Mouse (Mus musculus) urinary bladder, postnatal 14 days (tissue): Measurements from ENCODE around the gene Nrd1.

Experiments
- DNase-seq: peaks from one replicate; pipeline ENCODE4 v3.0.0; 2021; ENCODE audit warnings: low spot score

Nrd1 gene

DNA sequence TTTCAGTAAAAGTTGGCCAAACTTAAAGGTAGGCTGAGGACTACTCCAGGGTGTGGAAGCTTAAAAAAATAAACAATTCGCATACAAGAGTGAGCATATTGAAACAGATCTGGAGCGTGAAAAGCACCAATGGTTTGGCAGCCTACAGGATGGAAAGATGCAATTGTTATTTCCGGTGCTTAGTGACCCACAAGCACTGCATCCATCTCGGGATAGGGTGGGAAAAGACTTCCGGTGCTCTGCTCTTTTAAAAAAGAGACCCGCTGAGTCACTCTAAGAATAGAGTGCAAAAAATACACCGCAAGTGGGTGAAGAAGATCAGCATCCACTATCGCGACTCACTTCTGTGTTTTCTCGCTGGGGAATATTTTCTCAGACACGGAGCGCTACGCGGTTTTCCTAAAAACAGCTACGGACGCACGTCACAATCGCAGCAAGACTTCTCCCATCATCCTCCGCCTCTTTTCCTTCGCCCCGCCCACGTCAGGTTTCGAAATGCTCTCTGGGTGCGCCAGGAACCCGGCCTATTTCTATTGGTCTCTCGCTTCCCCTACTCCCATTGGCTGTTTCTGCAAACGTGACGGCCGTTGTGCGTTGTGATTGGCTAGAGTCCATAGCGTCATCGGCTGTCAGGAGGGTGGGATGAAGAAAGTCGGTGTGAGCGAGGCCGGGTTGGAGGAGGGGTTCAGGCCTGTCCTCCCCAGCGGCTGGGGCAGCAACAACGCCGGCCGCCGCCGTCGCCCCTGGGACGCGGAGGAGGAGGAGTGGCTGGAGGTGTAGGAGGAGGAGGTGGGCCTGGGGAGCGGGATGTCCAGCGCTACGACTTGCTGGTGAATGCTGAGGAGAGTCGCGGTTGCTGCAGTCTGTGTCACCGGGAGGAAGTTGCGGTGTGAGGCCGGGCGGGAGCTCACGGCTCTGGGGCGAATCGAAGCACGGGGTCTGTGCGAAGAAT, at the start of gene Nrd1:
Nrd1 (plus strand) TSS at position 657 of the 952 bp plus-strand sequence.
- peak; percentile 99 for DNase-seq

DNA sequence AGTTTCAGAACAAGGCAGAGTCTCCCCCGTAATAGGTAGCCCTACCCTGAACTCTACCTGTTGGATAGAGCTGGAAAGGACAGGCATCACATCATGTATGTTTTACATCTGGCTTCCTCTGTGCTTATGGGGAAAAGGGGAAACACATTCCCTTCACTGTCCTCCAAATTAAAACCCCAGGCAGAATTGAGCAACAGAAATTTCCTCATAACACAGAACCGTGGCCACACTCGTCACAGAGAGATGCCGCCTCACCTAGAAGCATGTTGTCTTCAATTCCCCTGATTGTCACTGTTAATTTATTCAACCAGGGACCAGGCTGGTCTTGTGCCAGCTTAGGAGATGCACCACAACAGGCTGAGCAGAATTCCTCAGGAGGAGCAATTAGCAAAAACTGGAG, 48.8 kb upstream of the Nrd1 start:
- no peak for DNase-seq

DNA sequence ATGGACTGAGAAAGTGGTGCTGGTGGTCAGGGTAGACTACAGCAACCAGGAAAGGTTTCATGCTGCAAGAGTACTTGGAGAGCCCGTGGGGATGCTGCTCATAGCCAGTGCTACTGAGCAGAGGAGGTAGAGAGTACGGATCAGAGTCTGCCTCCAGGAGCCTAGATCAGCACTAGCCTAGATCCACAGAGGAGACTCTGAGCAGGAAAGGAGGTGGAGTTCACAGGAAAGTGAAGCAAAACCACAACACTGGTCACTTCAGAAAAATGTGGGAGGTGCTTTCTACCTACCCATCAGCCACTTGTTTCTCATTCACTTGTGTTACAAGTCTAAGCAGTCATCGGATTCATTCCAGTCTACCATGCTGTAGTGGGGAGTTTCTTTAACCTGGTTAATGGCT, 40.8 kb upstream of the Nrd1 start:
- no peak for DNase-seq

DNA sequence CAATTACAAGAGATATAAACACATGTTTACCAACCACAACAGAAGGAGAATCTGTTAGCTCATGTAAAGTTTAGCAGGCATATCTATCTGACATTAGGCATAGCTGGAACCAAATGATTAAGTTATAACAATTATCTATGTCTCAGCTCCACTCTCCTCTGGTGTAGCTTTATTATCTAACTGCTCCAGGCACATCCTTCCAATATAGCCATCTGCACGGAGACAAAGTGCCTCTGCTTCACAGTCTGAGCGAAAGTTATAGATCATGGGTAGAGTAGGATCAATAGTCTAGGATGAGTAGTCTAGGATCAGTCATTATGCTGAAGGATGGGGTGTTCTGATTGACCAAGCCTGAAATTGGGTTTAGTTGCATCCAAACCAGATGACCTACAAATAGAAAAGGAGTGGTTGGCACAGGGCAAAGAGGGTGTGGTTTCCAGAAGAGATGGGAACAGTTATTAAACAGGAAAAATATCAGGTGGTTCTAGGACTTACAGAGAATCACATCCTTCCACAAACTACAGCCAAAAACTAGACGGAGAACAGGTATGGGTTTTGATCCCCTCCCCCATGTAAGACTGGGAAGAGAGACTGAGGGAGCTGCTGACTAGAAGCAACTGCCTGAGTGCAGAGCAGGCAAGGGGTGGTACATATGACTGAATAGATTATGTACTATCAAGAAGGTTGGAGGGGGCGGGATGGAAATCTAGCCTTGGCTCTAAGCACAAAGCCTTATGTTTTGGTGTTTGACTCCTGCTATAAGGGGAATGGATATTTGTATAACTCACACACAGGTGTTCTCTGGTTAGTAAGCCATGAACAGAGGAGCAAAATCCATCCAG, 39.6 kb upstream of the Nrd1 start:
- no peak for DNase-seq

DNA sequence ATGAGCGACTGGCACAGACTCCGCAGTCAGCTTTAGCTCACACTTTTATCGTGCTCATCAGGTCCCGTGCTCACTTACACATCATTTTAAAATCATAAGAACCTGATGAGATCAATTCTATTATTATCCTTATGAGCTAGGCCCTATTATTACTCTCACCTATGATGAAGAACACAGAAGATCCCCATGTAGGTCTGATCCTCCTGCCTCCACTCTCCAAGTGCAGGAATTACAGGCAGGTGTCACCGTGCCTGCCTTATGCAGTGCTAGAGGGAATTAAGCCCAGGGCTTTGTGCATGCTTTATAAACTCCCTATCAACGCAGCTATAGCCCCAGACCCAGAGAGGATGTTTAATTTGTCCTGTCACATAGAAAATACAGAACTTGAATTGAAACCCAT, 37.4 kb upstream of the Nrd1 start:
- DNase-seq = no peak

DNA sequence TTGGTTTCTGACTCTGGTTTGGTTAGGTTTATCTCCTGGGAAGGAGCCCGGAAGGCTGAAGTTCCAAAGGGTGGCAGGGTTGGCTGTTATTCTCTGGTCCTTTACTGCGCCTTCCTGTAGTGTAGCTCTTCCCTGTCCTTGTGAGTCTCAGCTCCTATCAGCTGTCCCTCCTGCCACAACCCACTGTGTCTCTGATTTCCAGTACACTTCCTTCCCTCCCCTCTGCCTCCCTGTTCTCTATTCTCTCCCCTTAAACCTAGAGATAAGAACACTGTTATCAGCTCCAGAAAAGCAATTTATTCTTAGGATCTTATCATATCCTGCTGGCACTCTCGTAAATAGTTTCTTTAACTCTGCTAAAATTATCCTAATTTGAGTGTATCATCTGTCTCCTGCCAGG, 30.9 kb upstream of the Nrd1 start:
- no peak for DNase-seq

DNA sequence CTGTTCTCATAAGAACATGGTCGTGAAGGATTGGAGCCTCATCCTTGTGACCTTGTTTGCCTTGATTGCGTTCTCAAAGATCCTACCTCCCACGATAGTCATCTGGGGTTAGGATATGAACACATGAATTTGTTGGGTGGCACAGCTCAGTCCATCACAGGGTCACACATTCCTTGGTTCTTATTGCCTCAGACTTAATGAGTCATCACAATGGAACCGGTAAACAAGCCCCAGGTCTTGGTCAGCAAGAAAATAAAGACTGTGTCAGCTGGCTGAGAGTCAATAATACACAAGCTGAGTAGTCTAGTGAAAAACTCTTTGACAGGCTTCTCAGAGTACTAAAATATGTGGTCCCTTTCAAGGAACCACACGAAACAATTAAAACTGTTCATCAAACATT, 29.4 kb upstream of the Nrd1 start:
- no peak for DNase-seq

DNA sequence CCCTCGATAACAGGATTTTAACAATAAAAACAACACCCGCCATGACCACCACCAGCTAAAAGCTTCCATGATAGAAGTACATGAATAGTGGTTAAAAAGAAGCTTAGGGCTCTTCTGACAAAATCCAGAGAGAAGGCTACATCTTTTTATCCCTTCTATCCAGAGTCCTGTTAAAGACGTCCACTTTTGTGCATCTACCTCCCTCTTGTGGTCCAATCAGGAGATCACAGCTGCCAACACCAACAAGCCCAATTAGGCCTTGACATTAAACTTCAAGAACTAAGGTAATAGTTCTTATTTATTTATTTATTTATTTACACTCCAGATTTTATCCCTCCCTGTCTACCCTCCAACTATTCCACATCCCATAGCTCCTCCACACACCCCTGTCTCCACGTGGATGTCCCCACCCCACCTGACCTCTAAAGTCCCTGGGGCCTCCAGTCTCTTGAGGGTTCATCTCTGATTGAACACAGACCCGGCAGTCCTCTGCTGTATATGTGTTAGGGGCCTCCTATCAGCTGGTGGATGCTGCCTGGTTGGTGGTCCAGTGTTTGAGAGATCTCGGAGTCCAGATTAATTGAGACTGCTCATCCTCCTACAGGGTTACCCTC, 23.9 kb upstream of the Nrd1 start:
- DNase-seq = peak; percentile 48

DNA sequence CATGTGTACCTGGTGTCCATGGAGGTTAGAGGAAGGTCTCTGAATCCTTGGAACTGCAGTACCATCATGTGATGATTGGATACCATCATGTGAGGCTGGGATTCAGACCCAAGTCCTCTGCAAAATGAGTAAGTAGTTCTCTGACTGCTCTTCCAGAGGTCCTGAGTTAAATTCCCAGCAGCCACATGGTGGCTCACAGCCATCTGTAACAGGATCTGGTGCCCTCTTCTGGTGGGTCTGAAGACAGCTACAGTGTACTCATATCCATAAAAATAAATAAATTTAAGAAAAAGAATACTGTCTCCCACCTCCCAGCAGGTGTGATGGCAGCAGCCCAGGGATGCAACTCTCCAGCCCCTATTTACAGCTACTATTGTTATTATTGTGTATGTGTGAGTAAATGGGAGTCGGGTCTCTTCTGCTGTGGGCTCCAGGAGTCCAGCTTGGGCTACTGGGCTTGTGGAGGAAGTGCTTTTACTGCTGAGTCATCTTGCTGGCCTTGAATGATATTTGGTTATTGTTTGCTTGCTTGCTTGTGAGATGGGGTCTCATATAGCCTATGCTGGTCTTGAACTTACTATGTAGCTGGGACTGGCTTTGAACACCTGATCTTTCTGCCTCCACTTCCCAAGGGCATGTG, 13.5 kb upstream of the Nrd1 start:
- no peak for DNase-seq

DNA sequence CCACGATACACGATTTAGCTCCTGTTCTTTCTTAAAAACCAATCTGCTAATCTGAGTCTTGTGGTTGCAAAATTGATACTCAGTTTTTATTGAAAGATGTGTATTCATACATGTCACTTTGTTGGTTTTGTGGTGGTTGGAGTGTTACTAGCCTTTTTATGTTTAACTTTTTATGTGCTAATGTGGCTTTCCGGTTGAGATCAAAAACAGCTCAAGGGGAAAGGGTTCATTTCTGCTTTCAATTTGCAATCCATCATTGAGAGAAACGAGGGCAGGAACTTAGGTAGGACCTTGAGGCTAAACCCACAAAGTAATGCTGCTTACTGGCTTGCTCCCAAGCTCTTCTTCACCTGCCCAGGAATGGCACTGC, 13.0 kb upstream of the Nrd1 start:
- DNase-seq = no peak

DNA sequence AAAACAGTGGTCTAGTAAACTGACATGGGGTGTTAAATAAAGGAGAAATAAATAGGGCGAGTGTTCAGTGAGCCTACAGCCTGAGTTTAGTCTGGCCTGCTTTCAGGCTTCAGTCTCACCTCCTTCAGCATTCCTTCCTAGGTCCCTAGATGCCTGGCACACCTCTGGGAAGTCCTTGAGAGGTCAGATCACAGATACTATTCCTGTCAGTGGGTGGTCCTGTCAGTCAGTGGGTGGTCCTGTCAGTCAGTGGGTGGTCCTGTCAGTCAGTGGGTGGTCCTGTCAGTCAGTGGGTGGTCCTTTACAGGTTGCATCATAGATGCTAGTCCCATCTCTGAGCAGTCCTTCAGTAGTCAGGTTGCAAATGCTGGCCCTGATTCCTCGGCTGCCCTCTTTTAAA, 11.0 kb upstream of the Nrd1 start:
- no peak for DNase-seq

DNA sequence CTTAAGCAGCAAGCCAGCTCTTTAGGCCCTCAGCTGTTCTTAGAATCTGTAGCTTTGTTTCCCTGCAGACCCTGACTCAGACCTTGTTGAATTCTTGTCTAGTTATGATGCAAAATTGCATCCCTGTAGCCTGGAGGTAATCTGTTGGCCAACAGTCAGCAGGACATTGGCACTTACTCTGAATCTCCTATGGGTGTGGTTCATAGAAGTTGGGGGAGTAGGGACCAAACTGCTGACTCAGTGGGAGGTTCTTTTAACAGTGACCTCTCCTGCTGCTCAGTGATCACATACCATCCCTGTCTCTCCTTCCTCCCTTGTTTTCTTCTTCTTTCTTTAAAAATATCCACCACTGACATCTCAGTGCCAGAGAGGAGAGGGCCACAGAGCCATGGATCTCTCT, 10.4 kb upstream of the Nrd1 start:
- DNase-seq = no peak

DNA sequence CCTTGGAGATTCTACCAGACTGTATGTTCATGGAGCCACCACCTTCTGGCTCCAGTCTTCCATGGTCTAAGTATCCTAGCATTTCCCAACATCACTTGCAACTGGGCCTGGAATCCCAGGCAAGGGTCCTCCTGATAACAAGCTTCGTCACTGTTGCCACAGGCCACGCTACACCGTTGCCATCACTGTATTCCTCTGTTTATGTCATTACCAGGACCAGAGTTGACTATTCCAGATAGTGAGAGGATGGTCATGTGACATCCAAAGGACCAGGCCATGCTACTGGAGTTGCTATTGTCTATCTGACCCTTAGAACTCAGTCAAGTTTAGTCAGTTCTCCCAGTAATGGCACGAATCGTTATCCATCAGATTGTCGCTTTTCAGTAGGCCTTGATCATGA, 9.9 kb upstream of the Nrd1 start:
- DNase-seq = no peak

DNA sequence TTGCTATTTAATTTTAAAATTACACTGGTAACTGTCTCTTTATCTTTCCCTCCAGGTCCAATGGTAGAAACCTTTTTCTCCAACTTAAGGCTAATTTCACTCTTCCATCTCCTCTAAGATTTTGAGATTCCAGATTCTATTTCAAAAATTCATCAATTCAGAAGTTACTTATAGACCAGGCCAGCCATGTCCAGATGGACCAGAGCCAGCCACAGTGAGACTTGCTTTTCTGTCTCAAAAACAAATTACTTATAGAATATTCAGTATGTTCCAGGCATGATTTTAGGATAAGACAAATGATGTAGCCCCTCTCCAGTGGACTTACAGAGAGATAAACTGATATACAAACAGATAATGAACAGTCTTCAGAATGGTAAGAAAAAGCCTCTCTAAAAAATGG, 8.6 kb upstream of the Nrd1 start:
- no peak for DNase-seq

DNA sequence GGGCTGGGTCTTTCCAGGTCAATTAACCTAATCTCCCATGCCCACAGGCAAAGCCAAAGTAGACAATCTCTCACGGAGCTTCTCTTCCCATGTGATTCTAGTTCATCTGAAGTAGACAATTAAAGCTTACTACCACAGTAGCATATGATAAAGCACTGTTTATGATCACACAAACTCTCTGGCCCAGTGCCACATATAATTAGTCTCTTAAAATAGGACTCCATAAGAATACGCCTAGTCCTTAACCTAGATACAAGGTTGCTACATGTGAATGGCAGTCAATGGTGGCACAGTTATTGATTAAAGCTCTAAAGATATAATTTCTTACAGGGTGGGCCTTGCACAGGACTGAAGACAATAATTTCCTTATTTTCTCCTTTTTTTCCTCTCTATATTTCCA, 7.5 kb upstream of the Nrd1 start:
- no peak for DNase-seq

DNA sequence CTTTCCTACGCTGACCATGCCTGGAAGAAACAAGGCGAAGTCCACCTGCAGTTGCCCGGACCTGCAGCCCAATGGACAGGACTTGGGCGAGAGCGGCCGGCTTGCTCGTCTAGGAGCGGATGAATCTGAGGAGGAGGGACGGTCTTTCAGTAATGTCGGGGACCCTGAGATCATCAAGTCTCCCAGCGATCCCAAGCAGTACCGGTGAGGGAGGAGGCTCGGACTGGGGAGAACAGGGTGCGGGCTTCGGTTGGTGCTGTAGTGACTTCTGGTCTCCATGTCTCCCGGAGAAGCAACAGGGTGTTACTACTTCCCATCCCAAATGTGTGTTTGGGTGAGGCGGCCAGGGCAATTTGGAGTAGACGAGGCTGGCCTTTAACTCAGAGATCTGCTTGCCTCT, 506 bp downstream of the Nrd1 start:
- DNase-seq = no peak

DNA sequence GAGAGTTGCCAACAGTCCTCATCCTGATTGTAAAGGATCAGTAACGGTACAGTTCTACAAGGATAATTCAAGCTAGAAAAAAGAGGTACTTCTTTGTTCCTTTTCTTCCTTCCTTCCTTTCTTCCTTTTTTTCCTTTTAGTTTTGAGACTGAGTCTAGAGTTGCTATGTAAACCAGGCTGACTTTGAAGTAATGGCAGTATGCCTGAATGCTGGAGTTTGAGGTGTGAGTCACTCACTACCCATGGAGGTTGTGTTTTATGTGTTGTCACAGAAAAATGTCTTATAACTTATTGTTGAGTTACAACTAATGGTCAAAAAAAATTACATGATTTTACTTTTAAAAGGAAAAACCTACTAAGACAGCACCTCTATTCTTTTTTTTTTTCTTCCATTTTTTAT, 7.6 kb downstream of the Nrd1 start:
- DNase-seq = no peak

DNA sequence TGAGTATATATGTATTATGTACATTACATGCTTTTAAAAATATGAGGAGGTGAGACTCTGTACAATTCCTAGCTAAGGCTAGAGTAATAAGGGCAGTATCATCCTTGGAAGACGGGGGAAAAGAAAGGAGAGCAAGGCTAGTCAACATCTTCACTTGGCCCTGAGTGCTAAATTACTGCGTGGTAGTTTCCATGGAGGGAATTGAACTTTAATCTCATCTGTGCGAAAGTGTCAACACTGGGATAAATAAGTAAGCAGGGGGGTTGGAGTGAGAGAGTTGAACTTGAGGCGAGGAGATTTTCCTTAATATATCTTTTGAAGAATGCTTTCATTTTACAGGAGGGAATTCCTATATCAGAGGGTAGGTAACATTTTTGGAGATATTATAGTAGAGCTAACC, 13.6 kb downstream of the Nrd1 start:
- DNase-seq = no peak

DNA sequence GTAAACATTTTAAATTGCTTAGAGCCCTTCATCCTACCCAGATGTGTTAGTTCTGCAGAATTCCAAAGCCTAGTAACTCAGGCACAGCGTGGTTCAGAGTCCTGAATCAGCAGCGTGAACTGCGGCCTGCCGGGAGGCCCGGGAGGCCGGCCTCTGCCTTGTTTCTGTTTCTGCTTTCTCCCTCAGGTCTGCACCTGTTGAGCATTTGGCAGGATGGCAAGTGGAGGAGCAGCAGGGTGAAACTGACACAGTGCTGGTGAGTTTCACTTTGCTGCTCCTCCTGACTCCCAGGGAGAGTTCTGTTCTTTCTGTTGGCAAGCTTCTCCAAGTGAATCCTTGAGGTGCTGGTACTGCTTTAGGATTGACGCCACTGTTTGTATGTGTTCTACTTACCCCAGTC, 17.0 kb downstream of the Nrd1 start:
- DNase-seq = peak; percentile 23

DNA sequence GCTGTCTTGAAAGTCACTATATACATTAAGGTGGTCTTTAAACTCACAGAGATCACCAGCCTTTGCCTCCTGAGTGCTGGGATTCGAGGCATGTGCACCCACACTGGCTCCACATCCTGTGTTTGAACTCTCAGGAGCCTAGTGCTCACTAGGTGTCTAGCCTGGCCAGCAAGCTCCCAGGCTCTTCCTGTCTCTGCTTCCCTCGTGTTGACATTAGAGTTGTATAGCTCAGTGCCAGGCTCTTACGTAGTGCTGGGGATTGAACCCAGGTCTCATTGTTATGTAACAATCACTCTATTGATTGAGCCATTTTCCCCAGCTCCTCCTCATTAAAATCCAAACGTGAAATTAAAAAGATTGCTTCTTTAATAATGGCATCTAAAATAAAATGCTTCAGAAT, 18.8 kb downstream of the Nrd1 start:
- DNase-seq = no peak

DNA sequence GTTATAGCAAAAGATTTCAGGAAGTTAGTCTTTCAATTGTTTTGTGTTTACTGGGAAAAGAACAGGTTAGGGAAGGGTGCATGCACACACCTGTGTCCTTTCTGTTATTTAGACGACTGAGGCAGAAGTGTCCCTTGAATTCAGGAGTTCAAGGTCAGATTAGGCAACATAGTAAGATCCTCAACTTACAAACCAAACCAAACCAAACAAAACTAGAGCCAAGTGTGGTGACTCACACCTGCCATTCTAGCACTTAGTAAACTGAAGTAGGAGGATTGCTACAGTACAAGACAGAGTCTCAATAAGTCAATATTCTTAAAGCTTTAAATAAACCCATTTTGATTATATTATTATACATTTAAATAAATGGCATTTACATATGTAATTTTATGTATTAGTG, 21.5 kb downstream of the Nrd1 start:
- no peak for DNase-seq

DNA sequence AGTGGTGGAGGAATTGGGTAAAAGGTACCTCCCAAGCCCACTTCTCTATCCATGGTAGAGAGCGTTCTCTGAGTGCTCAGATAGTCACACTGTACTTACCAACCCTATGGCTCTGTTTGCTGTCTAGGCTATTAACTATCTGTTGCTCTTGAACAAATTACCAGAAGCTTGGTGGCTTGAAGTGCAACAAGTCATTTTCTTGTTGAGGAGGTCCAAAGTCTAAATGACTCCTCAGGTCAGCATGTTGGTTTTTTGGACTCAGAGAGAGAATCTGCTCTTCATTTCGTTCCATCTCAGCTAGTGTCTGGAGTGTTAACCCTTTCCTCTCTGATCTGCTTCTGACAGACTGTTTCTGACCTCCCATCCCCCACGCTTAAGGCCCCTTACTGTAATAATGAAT, 24.6 kb downstream of the Nrd1 start:
- no peak for DNase-seq
